In genomic region chr11:49205080-49205590, GRCm38 (mm10) we compare ENCODE assay signal across 10 mouse cellular contexts. TPM values are rescaled to one million over a fixed set of nuclear protein-coding genes. Genes with fewer than 3 reads are reported as not detected.
DNase-seq lines count a peak whose midpoint lies in the region; ATAC-seq and TF ChIP-seq lines count a peak whose summit lies in the region.
"Had no signal": no experiment of that assay in that cellular context is flagged by ENCODE, and none has a peak within 500 bp of the region (broad histone marks: within the 10 kb centered on the region; RNA-seq: fewer than 3 reads in every experiment).

No protein-coding gene starts in this region.

- intact Hi-C loops in left cerebral cortex, postnatal 14 days (cut with DNase I), result loop anchor here (10.0 kb wide), 1 partner anchor 390 kb away; the partner anchor contains the start of gene Trim41

- no peaks in the 10 kb centered on the region for H3K27me3 ChIP-seq in kidney, postnatal 0 days (ENCODE audit: insufficient read depth, low read length)
- H3K27me3 ChIP-seq in embryonic facial prominence, embryonic 15.5 days, result no peaks in the 10 kb centered on the region
- H3K27me3 ChIP-seq in intestine, postnatal 0 days (replicated peaks; ENCODE audit: control insufficient read depth, insufficient read depth, low read length), result no peaks in the 10 kb centered on the region

- no peak for TF ChIP-seq CTCF in kidney, postnatal 0 days (IDR thresholded peaks at IDR 0.05; ENCODE audit: low read depth)
- TF ChIP-seq CTCF in intestine, postnatal 0 days (IDR thresholded peaks at IDR 0.05; ENCODE audit: low read depth), result no peak

- no peak for DNase-seq in kidney, postnatal 0 days (ENCODE audit: low spot score)
- DNase-seq in kidney, adult 8-10 months, result no peak
- peak; percentile 31 for DNase-seq in naive thymus-derived CD4-positive, alpha-beta T cell, adult 2 months (ENCODE audit: low read depth)
- DNase-seq in urinary bladder, postnatal 25 days (ENCODE audit: low spot score), result no peak
- no peak for DNase-seq in spleen, postnatal 36 days (ENCODE audit: low spot score in 2 of 2)
- no peak for DNase-seq in left cerebral cortex, postnatal 14 days (ENCODE audit: low spot score in 2 of 2)
- DNase-seq: right cerebral cortex, adult 18-20 months had no signal

- ATAC-seq in kidney, postnatal 0 days (replicated peaks; ENCODE audit: low FRiP score, low read depth), result no peak
- ATAC-seq in embryonic facial prominence, embryonic 15.5 days (ENCODE audit: insufficient number of reproducible peaks, low FRiP score, low TSS enrichment, low read depth), result no peak
- no peak for ATAC-seq in intestine, postnatal 0 days

- H3K4me3 ChIP-seq in kidney, postnatal 0 days (replicated peaks; ENCODE audit: low read depth, low read length), result no peak overlapping the region
- H3K4me3 ChIP-seq in embryonic facial prominence, embryonic 15.5 days (replicated peaks), result no peak overlapping the region
- H3K4me3 ChIP-seq in intestine, postnatal 0 days (ENCODE audit: low read depth, low read length), result no peak overlapping the region; the same call in 1 of the 2 replicates

- 0 out of 2 replicates have a peak, but pooled peaks cover 4% of the 10 kb centered on the region for H3K36me3 ChIP-seq in kidney, postnatal 0 days (ENCODE audit: insufficient read depth, low read length)
- peaks cover 7% of the 10 kb centered on the region; the same call in 1 of the 2 replicates for H3K36me3 ChIP-seq in embryonic facial prominence, embryonic 15.5 days
- H3K36me3 ChIP-seq in intestine, postnatal 0 days (ENCODE audit: control insufficient read depth, insufficient read depth), result no peaks in the 10 kb centered on the region

- H3K4me1 ChIP-seq in kidney, postnatal 0 days (replicated peaks; ENCODE audit: insufficient read depth, low read length), result peaks cover 13% of the 10 kb centered on the region
- peaks cover 9% of the 10 kb centered on the region for H3K4me1 ChIP-seq in embryonic facial prominence, embryonic 15.5 days
- H3K4me1 ChIP-seq in intestine, postnatal 0 days (replicated peaks; ENCODE audit: control insufficient read depth, insufficient read depth, low read length), result no peaks in the 10 kb centered on the region

- H3K27ac ChIP-seq in kidney, postnatal 0 days, result no peak overlapping the region
- no peak overlapping the region for H3K27ac ChIP-seq in embryonic facial prominence, embryonic 15.5 days (replicated peaks)
- no peak overlapping the region for H3K27ac ChIP-seq in intestine, postnatal 0 days (ENCODE audit: low read depth, low read length)

- no peak overlapping the region for H3K9ac ChIP-seq in kidney, postnatal 0 days (ENCODE audit: low read depth, low read length)
- no peak overlapping the region for H3K9ac ChIP-seq in embryonic facial prominence, embryonic 15.5 days
- no peak overlapping the region for H3K9ac ChIP-seq in intestine, postnatal 0 days (ENCODE audit: low read depth, low read length)

- no peaks in the 10 kb centered on the region for H3K9me3 ChIP-seq in kidney, postnatal 0 days (replicated peaks; ENCODE audit: low read length)
- H3K9me3 ChIP-seq in embryonic facial prominence, embryonic 15.5 days (replicated peaks), result no peaks in the 10 kb centered on the region
- no peaks in the 10 kb centered on the region for H3K9me3 ChIP-seq in intestine, postnatal 0 days (ENCODE audit: control insufficient read depth)

- WGBS in kidney, postnatal 0 days, result 77% methylated on average over 6 of the region's 6 CpGs
- 73% methylated on average over 6 of the region's 6 CpGs for WGBS in embryonic facial prominence, embryonic 15.5 days
- WGBS in intestine, postnatal 0 days, result 80% methylated on average over 6 of the region's 6 CpGs

- H3K4me2 ChIP-seq in kidney, postnatal 0 days (ENCODE audit: low read length), result peak overlapping the region; percentile 85
- 0 out of 2 replicates have a peak overlapping the region, but pooled peaks have one; percentile 67 for H3K4me2 ChIP-seq in embryonic facial prominence, embryonic 15.5 days (replicated peaks)
- peak overlapping the region; percentile 80; the same call in 1 of the 2 replicates for H3K4me2 ChIP-seq in intestine, postnatal 0 days (replicated peaks; ENCODE audit: low read depth)

RNA-seq across cellular contexts. Expression of gene Zfp62, which starts 2.0 kb away (rescaled TPM):
- 29.4 and 29.8 TPM in 2 replicates for polyA plus RNA-seq in kidney, postnatal 0 days (2015; fragmentation: Nextera tagmentation; extraction: Ambion mirVana)
- 36.0 and 36.7 TPM in 2 replicates for polyA plus RNA-seq in embryonic facial prominence, embryonic 15.5 days (2015; fragmentation: Nextera tagmentation; extraction: Ambion mirVana)
- 8.4 TPM in 2 replicates for polyA plus RNA-seq in intestine, postnatal 0 days (2015; fragmentation: Nextera tagmentation; extraction: Ambion mirVana)
- total RNA-seq in left cerebral cortex, postnatal 14 days (2021), result 10 to 100 TPM; 36.9 to 39.5 TPM

RNA-seq across cellular contexts. Expression of gene Btnl9, which starts 18.2 kb away (rescaled TPM):
- polyA plus RNA-seq in kidney, postnatal 0 days (2015; fragmentation: Nextera tagmentation; extraction: Ambion mirVana), result 2.2 and 2.5 TPM in 2 replicates
- polyA plus RNA-seq in embryonic facial prominence, embryonic 15.5 days (2015; fragmentation: Nextera tagmentation; extraction: Ambion mirVana), result 1.7 and 2.2 TPM in 2 replicates
- 0.75 and 0.86 TPM in 2 replicates for polyA plus RNA-seq in intestine, postnatal 0 days (2015; fragmentation: Nextera tagmentation; extraction: Ambion mirVana)
- total RNA-seq in left cerebral cortex, postnatal 14 days (2021), result under 1 TPM; 0.17 to 0.22 TPM
- total RNA-seq: layer of hippocampus, adult 2 months had no signal

RNA-seq across cellular contexts. Expression of gene Mgat1, which starts 38.9 kb away (rescaled TPM):
- polyA plus RNA-seq in kidney, postnatal 0 days (2015; fragmentation: Nextera tagmentation; extraction: Ambion mirVana), result 75.2 and 82.7 TPM in 2 replicates
- polyA plus RNA-seq in embryonic facial prominence, embryonic 15.5 days (2015; fragmentation: Nextera tagmentation; extraction: Ambion mirVana), result 71.7 and 75.4 TPM in 2 replicates
- polyA plus RNA-seq in intestine, postnatal 0 days (2015; fragmentation: Nextera tagmentation; extraction: Ambion mirVana), result 59.0 and 62.2 TPM in 2 replicates
- total RNA-seq in left cerebral cortex, postnatal 14 days (2021), result 10 to 100 TPM; 57.8 to 72.4 TPM

RNA-seq across cellular contexts. Expression of gene Olfr1394, which starts 51.0 kb away (rescaled TPM):
- not detected in 2 replicates for polyA plus RNA-seq in kidney, postnatal 0 days (2015; fragmentation: Nextera tagmentation; extraction: Ambion mirVana)
- 0.05 TPM in 2 replicates for polyA plus RNA-seq in embryonic facial prominence, embryonic 15.5 days (2015; fragmentation: Nextera tagmentation; extraction: Ambion mirVana)
- not detected in 2 replicates for polyA plus RNA-seq in intestine, postnatal 0 days (2015; fragmentation: Nextera tagmentation; extraction: Ambion mirVana)
- total RNA-seq in left cerebral cortex, postnatal 14 days (2021), result not detected
- total RNA-seq: layer of hippocampus, adult 2 months had no signal
